Mouse (Mus musculus) heart, postnatal 0 days (tissue): ENCODE measurements around the gene Dnajc15. TPM values are rescaled to one million over a fixed set of nuclear protein-coding genes. Genes with fewer than 3 reads are reported as not detected.

Experiments used
- ATAC-seq: fragments of 200-750 bp; cut with Nextera tagmentation; 2 replicates; pipeline ENCODE4 v1.8.0; 2017; ENCODE audit warnings: low read depth, moderate number of reproducible peaks, moderate library complexity; ENCODE audit not compliant: insufficient read depth
- DNase-seq: peaks from one replicate; pipeline ENCODE4 v3.0.0-alpha.2; 2016; ENCODE audit warnings: low spot score
- H3K27ac ChIP-seq: fragments of 300-500 bp; sonication (generic); 2 replicates; pipeline ENCODE4 v1.5.1; 2014; ENCODE audit warnings: low read depth, mild to moderate bottlenecking
- H3K27me3 ChIP-seq: fragments of 300-500 bp; sonication (generic); 2 replicates; pipeline ENCODE4 v1.6.1; 2014; ENCODE audit warnings: low read length, mixed read lengths; ENCODE audit not compliant: control insufficient read depth, insufficient read depth
- H3K36me3 ChIP-seq: fragments of 300-500 bp; sonication (generic); replicated peaks from 2 replicates; pipeline ENCODE4 v1.6.1; 2014; ENCODE audit warnings: low read length, mixed read lengths; ENCODE audit not compliant: control insufficient read depth, insufficient read depth
- H3K4me1 ChIP-seq: fragments of 300-500 bp; sonication (generic); 2 replicates; pipeline ENCODE4 v1.6.1; 2014; ENCODE audit warnings: antibody characterized with exemption; ENCODE audit not compliant: control insufficient read depth, insufficient read depth
- H3K4me2 ChIP-seq: fragments of 300-500 bp; sonication (generic); 2 replicates; pipeline ENCODE4 v1.6.1; 2014; ENCODE audit warnings: low read depth, mild to moderate bottlenecking, low read length, moderate library complexity
- H3K4me3 ChIP-seq: fragments of 300-500 bp; sonication (generic); 2 replicates; pipeline ENCODE4 v1.5.1; 2014; ENCODE audit warnings: low read depth, low read length
- H3K9ac ChIP-seq: fragments of 300-500 bp; sonication (generic); replicated peaks from 2 replicates; pipeline ENCODE4 v1.6.1; 2014; ENCODE audit warnings: low read depth, low read length, mixed read lengths
- H3K9me3 ChIP-seq: fragments of 300-500 bp; sonication (generic); replicated peaks from 2 replicates; pipeline ENCODE4 v1.6.1; 2016; ENCODE audit warnings: low read length; ENCODE audit not compliant: control insufficient read depth
- CTCF ChIP-seq: IDR thresholded peaks from 2 replicates; pipeline ENCODE4 v1.5.1; 2016; ENCODE audit warnings: antibody characterized with exemption, control low read depth, low read depth
- EP300 ChIP-seq: IDR thresholded peaks from 2 replicates; pipeline ENCODE4 v1.6.1; 2016; ENCODE audit warnings: antibody characterized with exemption, low read depth
- WGBS: fragments of 180-500 bp; shearing (Covaris S2); extraction: QIAGEN DNeasy Blood & Tissue Kit; methylation state at CpG from one replicate; pipeline ENCODE4 v1.1.7; 2014; 5-methylcytosine and 5-hydroxymethylcytosine counted together
- polyA plus RNA-seq: library from polyadenylated mRNA; unstranded; fragments of >200 nt; fragmentation: Nextera tagmentation; extraction: Ambion mirVana; gene quantifications from 2 replicates; pipeline ENCODE4 v1.2.1, GENCODE M21; 2015
- total RNA-seq: library from RNA; depleted of rRNA; stranded (reverse); fragments of >200 nt; gene quantifications from 2 replicates; pipeline ENCODE4 v1.2.3, GENCODE M21; 2014; ENCODE audit warnings: low replicate concordance

Dnajc15 gene
- total and polyA plus RNA-seq, 2 experiments from 2014 or later, result 9.9 to 241 TPM

- Histone ChIP-seq H3K27me3 (no peaks in the 10 kb centered on the region), H3K4me2 (no peak overlapping the region), H3K4me3 (no peak overlapping the region), H3K27ac (no peak overlapping the region), H3K4me1 (no peaks in the 10 kb centered on the region), H3K9ac (no peak overlapping the region), H3K9me3 (no peaks in the 10 kb centered on the region), H3K36me3 (no peaks in the 10 kb centered on the region)
- ATAC-seq (no peak), DNase-seq (no peak)
- 60% methylated on average over 7 of the region's 7 CpGs for WGBS
- TF ChIP-seq CTCF, result no peak
- TF ChIP-seq EP300, result no peak
Observed at GRCm38 (mm10) chr14:77794285-77794949, 80.5 kb downstream of the Dnajc15 start.

- no peaks in the 10 kb centered on the region for H3K9me3 ChIP-seq
- no peaks in the 10 kb centered on the region for H3K4me1 ChIP-seq
- no peak overlapping the region for H3K27ac ChIP-seq
- 92% methylated on average over 6 of the region's 6 CpGs for WGBS
- no peaks in the 10 kb centered on the region for H3K27me3 ChIP-seq
- H3K4me2 ChIP-seq, result no peak overlapping the region
- no peaks in the 10 kb centered on the region for H3K36me3 ChIP-seq
- H3K4me3 ChIP-seq, result no peak overlapping the region
- ATAC-seq (no peak), DNase-seq (no peak)
- H3K9ac ChIP-seq, result no peak overlapping the region
- TF ChIP-seq EP300 (no peak), CTCF (no peak)
Observed at GRCm38 (mm10) chr14:77792998-77793397, 81.9 kb downstream of the Dnajc15 start.

GRCm38 (mm10) chr14:77783217-77783616, 91.7 kb downstream of the Dnajc15 start:
- no peak overlapping the region for H3K4me2 ChIP-seq
- H3K4me3 ChIP-seq, result no peak overlapping the region
- ATAC-seq, result no peak
- TF ChIP-seq EP300 (no peak), CTCF (peak; percentile 16; the same call in 1 of the 2 replicates)
- H3K27me3 ChIP-seq, result no peaks in the 10 kb centered on the region
- no peaks in the 10 kb centered on the region for H3K4me1 ChIP-seq
- H3K9ac ChIP-seq, result no peak overlapping the region
- H3K27ac ChIP-seq, result no peak overlapping the region
- DNase-seq, result no peak
- no peaks in the 10 kb centered on the region for H3K9me3 ChIP-seq
- H3K36me3 ChIP-seq, result no peaks in the 10 kb centered on the region

GRCm38 (mm10) chr14:77777365-77777764, 97.6 kb downstream of the Dnajc15 start:
- no peaks in the 10 kb centered on the region for H3K36me3 ChIP-seq
- H3K27me3 ChIP-seq, result no peaks in the 10 kb centered on the region
- ATAC-seq (no peak), DNase-seq (no peak)
- no peak overlapping the region for H3K27ac ChIP-seq
- no peaks in the 10 kb centered on the region for H3K4me1 ChIP-seq
- H3K9ac ChIP-seq, result no peak overlapping the region
- WGBS, result 62% methylated on average over 1 of the region's 1 CpGs
- no peaks in the 10 kb centered on the region for H3K9me3 ChIP-seq
- H3K4me2 ChIP-seq, result no peak overlapping the region
- H3K4me3 ChIP-seq, result no peak overlapping the region
- TF ChIP-seq CTCF (no peak), EP300 (no peak)

GRCm38 (mm10) chr14:77776005-77776531, 98.9 kb downstream of the Dnajc15 start:
- H3K4me3 ChIP-seq, result no peak overlapping the region
- H3K9me3 ChIP-seq, result no peaks in the 10 kb centered on the region
- DNase-seq, result no peak
- H3K4me1 ChIP-seq, result no peaks in the 10 kb centered on the region
- no peak overlapping the region for H3K27ac ChIP-seq
- H3K9ac ChIP-seq, result no peak overlapping the region
- ATAC-seq, result no peak
- no peak for TF ChIP-seq CTCF
- TF ChIP-seq EP300, result no peak
- H3K36me3 ChIP-seq, result no peaks in the 10 kb centered on the region
- H3K4me2 ChIP-seq, result no peak overlapping the region
- no peaks in the 10 kb centered on the region for H3K27me3 ChIP-seq
- WGBS, result 70% methylated on average over 11 of the region's 11 CpGs

GRCm38 (mm10) chr14:77773331-77773730, 101.6 kb downstream of the Dnajc15 start:
- no peak for ATAC-seq
- TF ChIP-seq EP300, result no peak
- no peak for TF ChIP-seq CTCF
- Histone ChIP-seq H3K27ac (no peak overlapping the region), H3K9ac (no peak overlapping the region), H3K4me3 (no peak overlapping the region), H3K4me2 (no peak overlapping the region), H3K9me3 (no peaks in the 10 kb centered on the region), H3K36me3 (no peaks in the 10 kb centered on the region), H3K4me1 (no peaks in the 10 kb centered on the region), H3K27me3 (no peaks in the 10 kb centered on the region)
- DNase-seq, result no peak
- WGBS, result 83% methylated on average over 8 of the region's 8 CpGs
